Mouse (Mus musculus): ENCODE measurements around the gene Zfp385b.

Gene Zfp385b

DNA sequence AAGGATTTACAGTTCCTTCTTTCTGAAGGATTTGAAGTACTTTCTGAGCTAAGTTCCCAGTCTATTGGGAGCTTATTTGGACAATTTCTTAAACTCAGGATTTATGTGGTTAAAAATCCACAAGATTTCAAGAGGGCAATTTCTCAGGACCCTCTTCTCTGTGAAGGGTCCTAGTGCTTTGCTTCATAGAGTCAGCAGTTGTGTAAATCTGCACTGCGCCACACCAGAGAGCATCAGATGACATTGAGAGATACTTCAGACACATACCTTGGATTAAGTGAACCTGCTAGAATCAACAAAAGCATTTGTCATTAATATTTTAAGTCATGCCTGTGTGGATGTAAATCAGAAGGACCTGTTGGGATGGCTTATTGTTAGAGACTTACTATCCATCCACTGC lies 439.5 kb downstream of the Zfp385b start:
- no peak for DNase-seq (ENCODE audit: low spot score in 2 of 2)

DNA sequence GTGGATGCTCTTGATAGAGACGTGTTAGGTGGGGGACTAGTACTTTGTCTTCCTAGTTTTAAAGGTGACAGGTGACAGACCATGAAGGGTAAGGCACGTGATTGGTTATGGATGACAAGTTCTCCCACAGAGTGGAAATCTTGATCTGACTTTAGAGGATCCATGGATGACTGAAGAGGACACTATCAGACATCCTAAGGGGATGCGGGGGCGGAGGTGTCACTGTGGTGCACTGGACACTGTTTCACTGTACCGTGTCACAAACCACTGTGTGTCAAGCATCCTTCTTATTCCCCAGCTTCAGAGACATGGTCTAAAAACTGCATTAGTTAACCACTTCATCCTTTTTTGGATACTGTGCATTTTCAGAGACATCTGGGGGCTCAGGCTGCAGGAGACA lies 440.1 kb downstream of the Zfp385b start:
- no peak for DNase-seq (ENCODE audit: low spot score in 2 of 2)

DNA sequence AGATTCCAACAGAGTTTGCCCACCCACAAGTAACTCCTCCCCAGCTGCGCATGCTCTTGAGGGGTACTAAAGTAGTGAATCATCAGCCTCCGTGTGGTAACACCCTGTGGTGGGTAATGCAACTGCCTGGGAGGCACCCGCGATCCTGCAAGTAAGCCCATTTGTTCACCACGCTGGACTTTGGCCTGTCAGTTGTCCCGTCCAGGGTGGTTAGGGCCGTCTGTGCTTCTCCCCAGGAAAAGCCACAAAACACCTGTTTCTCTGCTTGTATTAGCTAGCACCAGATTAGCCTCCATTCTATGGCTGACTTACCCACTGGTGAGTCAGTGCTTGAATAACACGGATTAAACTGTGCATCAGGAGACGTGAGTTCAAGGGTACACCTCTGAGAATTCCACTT lies 442.6 kb downstream of the Zfp385b start:
- DNase-seq (ENCODE audit: low spot score in 2 of 2), result no peak

DNA sequence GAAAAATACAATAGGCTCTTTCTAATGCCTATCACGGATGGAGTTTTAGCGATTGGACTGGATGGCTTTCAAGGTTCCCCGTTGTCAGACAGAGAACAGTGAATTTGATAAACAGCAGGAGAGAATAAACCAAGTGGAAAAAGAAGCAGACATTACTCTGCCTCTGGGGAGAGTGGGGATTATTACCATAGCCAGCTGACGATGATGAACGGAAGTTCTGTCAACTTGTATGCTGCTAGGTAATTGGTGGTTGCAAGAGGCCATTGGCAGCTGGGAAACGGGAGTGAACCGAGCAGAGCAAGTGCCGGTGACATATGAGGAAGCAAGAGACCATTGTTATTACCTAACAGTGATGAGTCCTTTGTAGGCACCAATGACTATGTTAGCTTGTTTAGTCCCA lies 444.3 kb downstream of the Zfp385b start:
- no peak for DNase-seq (ENCODE audit: low spot score in 2 of 2)

DNA sequence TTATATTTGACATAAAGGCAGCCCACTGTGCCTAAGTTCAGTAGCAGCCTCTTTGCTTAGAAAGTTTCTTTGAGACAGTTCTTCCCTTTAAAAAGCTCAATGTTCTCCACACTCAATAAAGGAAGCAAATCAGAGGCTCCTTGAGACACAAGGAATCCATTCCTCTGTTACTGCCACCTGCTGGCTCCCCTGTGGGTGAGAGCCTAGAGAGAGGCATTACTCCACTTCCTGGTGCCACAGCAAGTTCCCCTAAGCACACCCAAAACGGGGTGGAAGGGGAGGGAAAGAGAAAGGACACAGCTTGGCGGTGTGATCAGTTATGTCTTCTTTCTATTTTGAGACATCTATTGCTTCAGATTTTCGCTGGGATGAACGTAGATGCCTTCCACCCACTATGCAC lies 450.3 kb downstream of the Zfp385b start:
- no peak for DNase-seq (ENCODE audit: low spot score in 2 of 2)

Measured in frontal cortex, postnatal 25 days (tissue).